Mouse (Mus musculus) heart, postnatal 0 days (tissue): Measurements from ENCODE around the gene Hapln4. TPM values are rescaled to one million over a fixed set of nuclear protein-coding genes. Genes with fewer than 3 reads are reported as not detected.

ENCODE experiments used
- ATAC-seq: fragments of 200-750 bp; cut with Nextera tagmentation; 2 replicates; pipeline ENCODE4 v1.8.0; 2017; ENCODE audit warnings: low read depth, moderate number of reproducible peaks, moderate library complexity; ENCODE audit not compliant: insufficient read depth
- DNase-seq: peaks from one replicate; pipeline ENCODE4 v3.0.0-alpha.2; 2016; ENCODE audit warnings: low spot score
- H3K27ac ChIP-seq: fragments of 300-500 bp; sonication (generic); 2 replicates; pipeline ENCODE4 v1.5.1; 2014; ENCODE audit warnings: low read depth, mild to moderate bottlenecking
- H3K27me3 ChIP-seq: fragments of 300-500 bp; sonication (generic); 2 replicates; pipeline ENCODE4 v1.6.1; 2014; ENCODE audit warnings: low read length, mixed read lengths; ENCODE audit not compliant: control insufficient read depth, insufficient read depth
- H3K36me3 ChIP-seq: fragments of 300-500 bp; sonication (generic); replicated peaks from 2 replicates; pipeline ENCODE4 v1.6.1; 2014; ENCODE audit warnings: low read length, mixed read lengths; ENCODE audit not compliant: control insufficient read depth, insufficient read depth
- H3K4me1 ChIP-seq: fragments of 300-500 bp; sonication (generic); 2 replicates; pipeline ENCODE4 v1.6.1; 2014; ENCODE audit warnings: antibody characterized with exemption; ENCODE audit not compliant: control insufficient read depth, insufficient read depth
- H3K4me2 ChIP-seq: fragments of 300-500 bp; sonication (generic); 2 replicates; pipeline ENCODE4 v1.6.1; 2014; ENCODE audit warnings: low read depth, mild to moderate bottlenecking, low read length, moderate library complexity
- H3K4me3 ChIP-seq: fragments of 300-500 bp; sonication (generic); 2 replicates; pipeline ENCODE4 v1.5.1; 2014; ENCODE audit warnings: low read depth, low read length
- H3K9ac ChIP-seq: fragments of 300-500 bp; sonication (generic); replicated peaks from 2 replicates; pipeline ENCODE4 v1.6.1; 2014; ENCODE audit warnings: low read depth, low read length, mixed read lengths
- H3K9me3 ChIP-seq: fragments of 300-500 bp; sonication (generic); replicated peaks from 2 replicates; pipeline ENCODE4 v1.6.1; 2016; ENCODE audit warnings: low read length; ENCODE audit not compliant: control insufficient read depth
- CTCF ChIP-seq: IDR thresholded peaks from 2 replicates; pipeline ENCODE4 v1.5.1; 2016; ENCODE audit warnings: antibody characterized with exemption, control low read depth, low read depth
- EP300 ChIP-seq: IDR thresholded peaks from 2 replicates; pipeline ENCODE4 v1.6.1; 2016; ENCODE audit warnings: antibody characterized with exemption, low read depth
- WGBS: fragments of 180-500 bp; shearing (Covaris S2); extraction: QIAGEN DNeasy Blood & Tissue Kit; methylation state at CpG from one replicate; pipeline ENCODE4 v1.1.7; 2014; 5-methylcytosine and 5-hydroxymethylcytosine counted together
- polyA plus RNA-seq: library from polyadenylated mRNA; unstranded; fragments of >200 nt; fragmentation: Nextera tagmentation; extraction: Ambion mirVana; gene quantifications from 2 replicates; pipeline ENCODE4 v1.2.1, GENCODE M21; 2015
- total RNA-seq: library from RNA; depleted of rRNA; stranded (reverse); fragments of >200 nt; gene quantifications from 2 replicates; pipeline ENCODE4 v1.2.3, GENCODE M21; 2014; ENCODE audit warnings: low replicate concordance

Gene Hapln4
- total and polyA plus RNA-seq, 2 experiments from 2014 or later: not detected

GRCm38 (mm10) chr8:70073682-70074081, 9.6 kb upstream of the Hapln4 start:
- ATAC-seq: no peak
- TF ChIP-seq EP300 (no peak), CTCF (no peak)

GRCm38 (mm10) chr8:70081976-70082375, 1.3 kb upstream of the Hapln4 start:
- no peak overlapping the region for H3K4me2 ChIP-seq
- no peak overlapping the region for H3K9ac ChIP-seq
- peaks cover 48% of the 10 kb centered on the region for H3K27me3 ChIP-seq
- TF ChIP-seq EP300: no peak
- DNase-seq (no peak), ATAC-seq (no peak)
- no peaks in the 10 kb centered on the region for H3K36me3 ChIP-seq
- peaks cover 10% of the 10 kb centered on the region; the same call in 1 of the 2 replicates for H3K4me1 ChIP-seq
- H3K9me3 ChIP-seq: no peaks in the 10 kb centered on the region
- WGBS: 72% methylated on average over 2 of the region's 2 CpGs
- no peak overlapping the region for H3K27ac ChIP-seq
- H3K4me3 ChIP-seq: no peak overlapping the region

More at GRCm38 (mm10) chr8:70073682-70074081, 9.6 kb upstream of the Hapln4 start:
- H3K27ac ChIP-seq: no peak overlapping the region
- H3K27me3 ChIP-seq: no peaks in the 10 kb centered on the region
- no peaks in the 10 kb centered on the region for H3K9me3 ChIP-seq
- no peak overlapping the region for H3K9ac ChIP-seq
- WGBS: 53% methylated on average over 1 of the region's 1 CpGs
- H3K4me1 ChIP-seq: peaks cover 16% of the 10 kb centered on the region
- H3K36me3 ChIP-seq: peaks cover 16% of the 10 kb centered on the region
- no peak overlapping the region for H3K4me3 ChIP-seq
- no peak for DNase-seq
- H3K4me2 ChIP-seq: no peak overlapping the region

- TF ChIP-seq CTCF (0 out of 2 replicates have a peak, but pooled peaks have one; percentile 4), EP300 (no peak)
- H3K9ac ChIP-seq: no peak overlapping the region
- ATAC-seq (no peak), DNase-seq (no peak)
- H3K4me1 ChIP-seq: peaks cover 10% of the 10 kb centered on the region; the same call in 1 of the 2 replicates
- H3K9me3 ChIP-seq: no peaks in the 10 kb centered on the region
- H3K27ac ChIP-seq: no peak overlapping the region
- H3K36me3 ChIP-seq: no peaks in the 10 kb centered on the region
- WGBS: 2% methylated on average over 71 of the region's 71 CpGs
- H3K27me3 ChIP-seq: peaks cover 73% of the 10 kb centered on the region
- peak overlapping the region; percentile 43 for H3K4me3 ChIP-seq
- peak overlapping the region; percentile 75 for H3K4me2 ChIP-seq
Measured at GRCm38 (mm10) chr8:70084191-70085065, 1.2 kb downstream of the Hapln4 start.

- no peak for TF ChIP-seq CTCF
- TF ChIP-seq EP300: no peak
- peaks cover 10% of the 10 kb centered on the region; the same call in 1 of the 2 replicates for H3K4me1 ChIP-seq
- H3K4me3 ChIP-seq: no peak overlapping the region
- no peak overlapping the region for H3K9ac ChIP-seq
- H3K27ac ChIP-seq: no peak overlapping the region
- no peaks in the 10 kb centered on the region for H3K36me3 ChIP-seq
- H3K4me2 ChIP-seq: no peak overlapping the region
- WGBS: 48% methylated on average over 1 of the region's 1 CpGs
- H3K27me3 ChIP-seq: peaks cover 89% of the 10 kb centered on the region
- ATAC-seq (no peak), DNase-seq (no peak)
- H3K9me3 ChIP-seq: no peaks in the 10 kb centered on the region
Measured at GRCm38 (mm10) chr8:70086151-70086550, 2.9 kb downstream of the Hapln4 start.

GRCm38 (mm10) chr8:70087237-70087636, 4.0 kb downstream of the Hapln4 start:
- Histone ChIP-seq H3K9me3 (no peaks in the 10 kb centered on the region), H3K27me3 (peaks cover 95% of the 10 kb centered on the region), H3K4me2 (no peak overlapping the region), H3K4me3 (no peak overlapping the region), H3K9ac (no peak overlapping the region), H3K36me3 (no peaks in the 10 kb centered on the region), H3K4me1 (peaks cover 10% of the 10 kb centered on the region; the same call in 1 of the 2 replicates), H3K27ac (no peak overlapping the region)
- DNase-seq: no peak
- WGBS: 10% methylated on average over 7 of the region's 7 CpGs
- TF ChIP-seq EP300 (no peak), CTCF (no peak)
- ATAC-seq: no peak
